Mouse (Mus musculus) liver, postnatal 0 days (tissue): ENCODE results near the gene Mat1a.

Source experiments
- CTCF ChIP-seq: sonication (generic); IDR thresholded peaks from 2 replicates; pipeline ENCODE4 v1.5.1; 2016; ENCODE audit warnings: antibody characterized with exemption, low read depth
- EP300 ChIP-seq: IDR thresholded peaks from 2 replicates; pipeline ENCODE4 v1.6.1; 2016; ENCODE audit warnings: antibody characterized with exemption, low read depth, mild to moderate bottlenecking

GRCm38 (mm10) chr14:41102269-41102668, 2.6 kb upstream of the Mat1a start:
- TF ChIP-seq CTCF (no peak), EP300 (peak; percentile 90)
